Mouse (Mus musculus) spleen, adult 2 months (tissue): ENCODE results near the gene Map3k21. TPM values are rescaled to one million over a fixed set of nuclear protein-coding genes. Genes with fewer than 3 reads are reported as not detected.
A peak's percentile ranks its signal among the peaks of the same experiment; 100 is the strongest.

Experiments
- DNase-seq, 2 experiments: peaks; one replicate each; pipeline versions ENCODE4 v3.0.0 to v3.0.0-alpha.2; 2012 to 2021; ENCODE audit warnings: low spot score in 2 of 2, low read depth in 1 of 2
- H3K27ac ChIP-seq: fragments of 200-500 bp; 2 replicates; pipeline ENCODE4 v1.5.1; 2012; ENCODE audit warnings: low read length, inconsistent platforms; ENCODE audit not compliant: insufficient read depth
- H3K27me3 ChIP-seq: fragments of 200-500 bp; 2 replicates; pipeline ENCODE4 v1.6.1; 2012; ENCODE audit warnings: mild to moderate bottlenecking, moderate library complexity, low read length, inconsistent platforms; ENCODE audit not compliant: control insufficient read depth, insufficient read depth
- H3K36me3 ChIP-seq: fragments of 200-500 bp; 2 replicates; pipeline ENCODE4 v1.6.1; 2012; ENCODE audit warnings: mild to moderate bottlenecking, low read length, inconsistent platforms; ENCODE audit not compliant: control insufficient read depth, insufficient read depth
- H3K4me1 ChIP-seq: fragments of 200-500 bp; 2 replicates; pipeline ENCODE4 v1.6.1; 2011; ENCODE audit warnings: inconsistent platforms; ENCODE audit not compliant: control insufficient read depth, insufficient read depth, insufficient read length
- H3K4me3 ChIP-seq: fragments of 200-500 bp; 2 replicates; pipeline ENCODE4 v1.5.1; 2011; ENCODE audit warnings: mild to moderate bottlenecking, inconsistent platforms; ENCODE audit not compliant: insufficient read depth, insufficient read length; ENCODE audit errors: extremely low read depth
- CTCF ChIP-seq: fragments of 200-500 bp; IDR thresholded peaks from 2 replicates; pipeline ENCODE4 v1.5.1; 2011; ENCODE audit warnings: mild to moderate bottlenecking, inconsistent platforms; ENCODE audit not compliant: insufficient read depth, insufficient read length, insufficient replicate concordance; ENCODE audit errors: extremely low read depth
- POLR2A ChIP-seq: fragments of 200-500 bp; IDR thresholded peaks from 2 replicates; pipeline ENCODE4 v1.6.1; 2011; ENCODE audit warnings: low read depth, low read length, inconsistent platforms
- WGBS: fragments of 180-500 bp; shearing (Covaris S2); methylation state at CpG from one replicate; pipeline ENCODE4 v1.1.7; 2018; 5-methylcytosine and 5-hydroxymethylcytosine counted together
- polyA plus RNA-seq: library from polyadenylated mRNA; depleted of rRNA; stranded (reverse); fragments of >200 nt; gene quantifications from 2 replicates; pipeline ENCODE4 v1.2.3, GENCODE M21; 2012

Gene Map3k21
- polyA plus RNA-seq, 1 experiment = 0.06 TPM

DNA sequence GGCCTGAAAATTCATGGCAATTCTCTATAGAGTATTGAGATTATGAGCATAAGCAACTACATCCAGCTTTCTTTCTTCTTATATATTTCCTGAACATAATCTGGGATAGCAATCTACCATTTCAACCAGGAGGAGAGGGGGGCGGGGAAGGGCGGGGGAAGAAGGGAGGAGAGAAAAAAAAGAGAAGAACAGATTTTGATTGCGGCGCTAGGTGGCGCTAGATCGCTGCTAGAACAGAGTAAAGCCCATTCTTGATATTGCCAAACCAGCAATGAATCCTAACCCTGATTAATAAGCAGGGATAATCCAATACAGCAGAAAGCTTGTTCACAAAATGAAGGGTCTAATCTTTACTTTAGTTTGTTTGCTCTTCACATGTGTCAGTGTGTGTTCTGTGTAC, 11.4 kb upstream of the Map3k21 start:
- Histone ChIP-seq H3K4me3 (no peak overlapping the region), H3K36me3 (no peaks in the 10 kb centered on the region), H3K4me1 (no peaks in the 10 kb centered on the region; the same call in 1 of the 2 replicates), H3K27ac (no peak overlapping the region), H3K27me3 (peaks cover 6% of the 10 kb centered on the region)
- TF ChIP-seq CTCF = peak; percentile 29; the same call in 1 of the 2 replicates
- TF ChIP-seq POLR2A = no peak
- DNase-seq = peak in 1 of 2 experiments; percentile 7
- 0% methylated on average over 6 of the region's 6 CpGs for WGBS

DNA sequence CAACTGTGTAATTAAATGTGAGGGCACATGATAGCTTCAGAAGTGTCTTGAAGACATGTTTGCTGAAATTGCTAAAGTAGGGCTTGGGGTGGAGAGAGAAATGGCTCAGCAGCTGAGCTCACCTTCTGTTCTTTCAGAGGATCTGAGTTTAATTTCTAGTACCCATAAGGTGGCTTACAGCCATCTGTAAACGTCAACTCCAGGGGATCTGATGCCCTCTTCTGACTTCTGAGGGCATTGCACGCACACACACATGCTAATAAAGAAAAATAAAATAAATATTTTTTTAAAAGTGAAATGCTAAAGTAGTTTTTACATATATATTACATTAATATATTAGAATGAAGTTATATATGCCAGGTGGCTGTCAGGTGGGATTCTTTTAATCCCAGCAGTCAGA, 9.1 kb upstream of the Map3k21 start:
- Histone ChIP-seq H3K4me1 (no peaks in the 10 kb centered on the region; the same call in 1 of the 2 replicates), H3K36me3 (no peaks in the 10 kb centered on the region), H3K27ac (no peak overlapping the region), H3K4me3 (no peak overlapping the region), H3K27me3 (peaks cover 6% of the 10 kb centered on the region)
- TF ChIP-seq CTCF (no peak), POLR2A (no peak)
- DNase-seq = no peak
- 42% methylated on average over 2 of the region's 2 CpGs for WGBS

DNA sequence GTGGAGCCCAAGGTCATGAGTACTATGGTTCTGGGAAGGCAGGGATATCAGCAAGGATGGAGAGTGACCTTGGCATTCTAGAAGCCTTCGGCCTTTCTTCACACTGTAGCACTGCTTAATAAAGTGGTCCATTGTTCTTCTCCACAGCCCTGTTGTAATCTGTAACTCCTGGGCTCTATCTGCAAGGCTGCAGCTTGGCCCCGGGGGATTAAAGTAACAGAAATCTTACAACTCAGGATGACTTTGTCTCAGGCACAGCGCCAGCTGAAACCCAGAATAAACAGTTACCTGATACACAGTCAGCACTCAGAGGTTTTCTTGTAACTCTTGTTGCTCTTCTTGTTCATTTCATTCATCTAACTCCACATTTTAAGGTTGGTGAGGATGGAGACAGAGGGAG, 7.7 kb upstream of the Map3k21 start:
- no peak overlapping the region for H3K27ac ChIP-seq
- no peak for TF ChIP-seq CTCF
- TF ChIP-seq POLR2A = no peak
- H3K36me3 ChIP-seq = no peaks in the 10 kb centered on the region
- H3K27me3 ChIP-seq = peaks cover 6% of the 10 kb centered on the region
- H3K4me3 ChIP-seq = no peak overlapping the region
- DNase-seq = no peak
- WGBS = 73% methylated on average over 3 of the region's 3 CpGs
- no peaks in the 10 kb centered on the region; the same call in 1 of the 2 replicates for H3K4me1 ChIP-seq

DNA sequence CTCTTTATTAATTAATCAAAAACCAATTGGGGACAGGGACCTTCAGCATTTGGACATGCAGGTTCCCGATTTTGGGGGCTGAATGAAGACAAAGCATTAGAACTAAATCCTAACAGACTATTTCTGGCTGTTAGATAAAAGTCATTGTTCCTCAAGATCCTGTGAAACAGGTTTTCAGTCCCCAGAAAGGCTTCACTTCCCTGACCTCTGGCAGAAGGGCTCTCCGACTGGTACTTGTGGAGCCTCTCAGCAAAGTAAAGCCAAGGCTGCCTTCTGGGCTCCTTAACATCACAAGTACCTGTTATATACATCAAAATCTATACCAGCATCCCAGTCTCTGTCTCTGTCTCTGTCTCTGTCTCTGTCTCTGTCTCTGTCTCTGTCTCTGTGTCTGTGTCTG, 4.9 kb upstream of the Map3k21 start:
- no peaks in the 10 kb centered on the region for H3K4me1 ChIP-seq
- H3K27ac ChIP-seq = no peak overlapping the region
- 72% methylated on average over 2 of the region's 2 CpGs for WGBS
- TF ChIP-seq CTCF (no peak), POLR2A (no peak)
- H3K36me3 ChIP-seq = no peaks in the 10 kb centered on the region
- peaks cover 3% of the 10 kb centered on the region; the same call in 1 of the 2 replicates for H3K27me3 ChIP-seq
- H3K4me3 ChIP-seq = no peak overlapping the region
- no peak for DNase-seq

DNA sequence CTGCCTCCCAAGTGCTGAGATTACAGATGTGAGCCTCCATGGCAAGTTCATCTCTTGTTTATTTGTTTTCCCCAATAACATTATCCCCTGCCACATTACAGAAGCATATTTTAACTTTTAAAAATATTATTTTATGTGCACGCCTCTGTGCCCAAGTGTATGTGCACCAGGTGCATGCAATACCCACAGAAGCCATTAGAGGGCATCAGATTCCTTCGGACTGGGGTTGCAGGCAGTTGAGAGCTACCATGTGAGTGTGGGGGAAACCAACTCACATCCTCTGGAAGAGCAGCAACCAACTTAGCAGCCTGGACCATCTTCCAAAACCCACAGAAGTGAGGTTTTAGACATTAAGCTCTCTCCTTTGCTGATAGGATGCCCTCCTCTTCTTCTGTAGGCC, 2.9 kb upstream of the Map3k21 start:
- TF ChIP-seq POLR2A = no peak
- no peak for TF ChIP-seq CTCF

DNA sequence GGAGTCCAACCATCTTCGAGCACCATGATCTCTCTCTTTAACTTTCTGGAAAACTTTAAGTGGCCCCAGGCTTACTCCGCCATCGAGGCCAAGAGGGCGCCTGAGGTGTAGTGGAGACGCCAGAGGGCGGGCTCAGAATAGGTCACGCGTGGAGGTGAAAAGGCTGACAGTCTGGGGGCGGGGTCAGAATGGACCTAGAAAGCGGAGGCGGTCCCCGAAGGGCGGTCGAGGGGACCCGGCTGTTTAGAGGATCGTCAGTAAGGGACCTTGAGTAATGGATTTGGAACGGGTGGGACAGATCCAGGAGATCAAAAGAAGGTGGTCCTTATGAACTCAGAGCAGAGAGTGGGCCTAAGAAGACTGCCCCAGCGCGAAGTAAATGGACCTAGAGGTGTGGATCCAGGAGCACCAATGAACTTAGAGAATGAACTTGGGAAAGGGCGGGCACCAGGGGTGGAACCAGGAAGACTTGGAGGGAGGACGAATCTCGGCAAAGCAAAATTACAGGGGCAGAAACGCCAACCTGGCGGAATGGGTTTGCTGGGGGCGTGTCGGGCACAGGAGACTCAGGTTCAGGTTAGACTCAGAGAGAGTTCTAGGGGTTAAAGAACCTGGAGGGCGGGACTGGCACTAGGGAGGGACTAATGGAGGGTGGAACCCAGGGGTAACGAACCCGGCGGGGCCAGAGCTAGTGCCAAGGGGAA, 437 bp upstream of the Map3k21 start:
- Histone ChIP-seq H3K36me3 (no peaks in the 10 kb centered on the region), H3K27me3 (peaks cover 9% of the 10 kb centered on the region), H3K27ac (no peak overlapping the region), H3K4me1 (no peaks in the 10 kb centered on the region; the same call in 1 of the 2 replicates), H3K4me3 (no peak overlapping the region)
- 11% methylated on average over 30 of the region's 30 CpGs for WGBS
- TF ChIP-seq POLR2A = no peak
- TF ChIP-seq CTCF = no peak
- no peak for DNase-seq

More for the DNA sequence above, 2.9 kb upstream of the Map3k21 start:
- no peak overlapping the region for H3K4me3 ChIP-seq
- no peak overlapping the region for H3K27ac ChIP-seq
- no peaks in the 10 kb centered on the region for H3K36me3 ChIP-seq
- H3K27me3 ChIP-seq = peaks cover 9% of the 10 kb centered on the region
- no peaks in the 10 kb centered on the region; the same call in 1 of the 2 replicates for H3K4me1 ChIP-seq
- 68% methylated on average over 2 of the region's 2 CpGs for WGBS
- no peak for DNase-seq

DNA sequence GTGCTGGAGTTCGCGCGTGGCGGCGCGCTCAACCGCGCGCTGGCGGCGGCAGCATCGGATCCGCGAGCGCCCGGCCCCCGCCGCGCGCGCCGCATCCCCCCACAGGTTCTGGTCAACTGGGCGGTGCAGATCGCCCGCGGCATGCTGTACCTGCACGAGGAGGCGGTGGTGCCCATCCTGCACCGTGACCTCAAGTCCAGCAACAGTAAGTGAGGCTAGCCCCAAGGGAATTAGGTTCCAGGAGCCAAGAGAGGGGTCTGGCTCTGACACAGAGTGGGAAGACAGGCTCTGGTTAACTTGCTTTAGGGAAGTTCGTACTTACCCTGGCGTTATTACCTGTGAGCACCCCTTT, 955 bp downstream of the Map3k21 start:
- Histone ChIP-seq H3K27ac (no peak overlapping the region), H3K36me3 (no peaks in the 10 kb centered on the region), H3K4me1 (no peaks in the 10 kb centered on the region; the same call in 1 of the 2 replicates), H3K27me3 (peaks cover 9% of the 10 kb centered on the region), H3K4me3 (no peak overlapping the region)
- no peak for DNase-seq
- TF ChIP-seq POLR2A = no peak
- TF ChIP-seq CTCF = no peak
- WGBS = 3% methylated on average over 31 of the region's 31 CpGs
